Mouse (Mus musculus) hindbrain, embryonic 14.5 days (tissue): ENCODE results near the gene Ptk6. TPM values are rescaled to one million over a fixed set of nuclear protein-coding genes. Genes with fewer than 3 reads are reported as not detected.
"Not testable (repeated sequence)": the region's sequence is repeated elsewhere in the genome, so short reads cannot be mapped to it uniquely, and the experiment has no call there.

Experiments used
- ATAC-seq: fragments of 200-750 bp; cut with Nextera tagmentation; 2 replicates; pipeline ENCODE4 v1.8.0; 2017; ENCODE audit warnings: moderate number of reproducible peaks, mild to moderate bottlenecking, moderate TSS enrichment, moderate library complexity; ENCODE audit not compliant: low FRiP score
- DNase-seq: peaks from one replicate; pipeline ENCODE4 v3.0.0-alpha.2; 2015; ENCODE audit warnings: low spot score
- H3K27ac ChIP-seq: fragments of 300-500 bp; sonication (generic); 2 replicates; pipeline ENCODE4 v1.5.1; 2014; ENCODE audit warnings: mild to moderate bottlenecking, moderate library complexity
- H3K27me3 ChIP-seq: fragments of 300-500 bp; sonication (generic); 2 replicates; pipeline ENCODE4 v1.6.1; 2014; ENCODE audit warnings: mild to moderate bottlenecking, low read length, mixed read lengths; ENCODE audit not compliant: control insufficient read depth, insufficient read depth
- H3K36me3 ChIP-seq: fragments of 300-500 bp; sonication (generic); replicated peaks from 2 replicates; pipeline ENCODE4 v1.6.1; 2014; ENCODE audit not compliant: control insufficient read depth, insufficient read depth
- H3K4me1 ChIP-seq: fragments of 300-500 bp; sonication (generic); replicated peaks from 2 replicates; pipeline ENCODE4 v1.6.1; 2014; ENCODE audit warnings: antibody characterized with exemption, low read length, mixed read lengths; ENCODE audit not compliant: control insufficient read depth, insufficient read depth
- H3K4me2 ChIP-seq: fragments of 300-500 bp; sonication (generic); replicated peaks from 2 replicates; pipeline ENCODE4 v1.6.1; 2014; ENCODE audit warnings: mild to moderate bottlenecking, moderate library complexity
- H3K4me3 ChIP-seq: fragments of 300-500 bp; sonication (generic); replicated peaks from 2 replicates; pipeline ENCODE4 v1.5.1; 2014; ENCODE audit warnings: mild to moderate bottlenecking, low read length
- H3K9ac ChIP-seq: fragments of 300-500 bp; sonication (generic); 2 replicates; pipeline ENCODE4 v1.6.1; 2014
- H3K9me3 ChIP-seq: fragments of 300-500 bp; sonication (generic); 2 replicates; pipeline ENCODE4 v1.6.1; 2016; ENCODE audit warnings: low read length; ENCODE audit not compliant: control insufficient read depth
- WGBS: fragments of 180-500 bp; shearing (Covaris S2); extraction: QIAGEN DNeasy Blood & Tissue Kit; methylation state at CpG from one replicate; pipeline ENCODE4 v1.1.7; 2014; 5-methylcytosine and 5-hydroxymethylcytosine counted together
- polyA plus RNA-seq: library from polyadenylated mRNA; unstranded; fragments of >200 nt; fragmentation: Nextera tagmentation; extraction: Ambion mirVana; gene quantifications from 2 replicates; pipeline ENCODE4 v1.2.1, GENCODE M21; 2014

Gene Ptk6
- polyA plus RNA-seq, 1 experiment from 2014 or later, result not detected

- DNase-seq, result no peak
- WGBS, result 77% methylated on average over 6 of the region's 6 CpGs
These were observed 297 bp upstream of the Ptk6 start for GRCm38 (mm10) chr2:181202886-181203285.

DNA sequence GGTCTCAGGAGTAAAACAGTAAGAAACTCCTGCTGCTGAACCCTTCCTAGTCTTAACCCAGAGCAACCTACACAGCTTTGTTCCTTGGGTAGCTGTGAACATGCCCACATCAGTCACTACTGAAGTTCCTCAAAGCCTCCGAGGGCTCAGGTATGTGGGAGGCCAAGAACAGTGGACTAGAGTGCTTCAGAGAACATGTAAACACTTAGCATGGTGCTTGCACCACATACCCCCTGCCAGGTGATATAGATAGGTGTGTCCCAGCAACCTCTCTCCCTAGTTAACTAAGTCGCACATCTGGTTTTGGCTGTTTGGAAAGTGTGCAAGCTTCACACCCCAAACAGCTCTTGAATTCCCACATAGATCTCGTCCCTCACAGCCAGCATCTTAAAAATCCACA, 983 bp downstream of the Ptk6 start:
- 75% methylated on average over 3 of the region's 3 CpGs for WGBS
- H3K4me3 ChIP-seq, result no peak overlapping the region

More at GRCm38 (mm10) chr2:181202886-181203285, 297 bp upstream of the Ptk6 start:
- no peak overlapping the region for H3K4me2 ChIP-seq
- no peak overlapping the region for H3K27ac ChIP-seq
- no peak for ATAC-seq
- no peaks in the 10 kb centered on the region for H3K36me3 ChIP-seq
- no peak overlapping the region for H3K9ac ChIP-seq
- H3K4me1 ChIP-seq, result no peaks in the 10 kb centered on the region
- no peaks in the 10 kb centered on the region for H3K9me3 ChIP-seq
- no peak overlapping the region for H3K4me3 ChIP-seq
- H3K27me3 ChIP-seq, result no peaks in the 10 kb centered on the region

DNA sequence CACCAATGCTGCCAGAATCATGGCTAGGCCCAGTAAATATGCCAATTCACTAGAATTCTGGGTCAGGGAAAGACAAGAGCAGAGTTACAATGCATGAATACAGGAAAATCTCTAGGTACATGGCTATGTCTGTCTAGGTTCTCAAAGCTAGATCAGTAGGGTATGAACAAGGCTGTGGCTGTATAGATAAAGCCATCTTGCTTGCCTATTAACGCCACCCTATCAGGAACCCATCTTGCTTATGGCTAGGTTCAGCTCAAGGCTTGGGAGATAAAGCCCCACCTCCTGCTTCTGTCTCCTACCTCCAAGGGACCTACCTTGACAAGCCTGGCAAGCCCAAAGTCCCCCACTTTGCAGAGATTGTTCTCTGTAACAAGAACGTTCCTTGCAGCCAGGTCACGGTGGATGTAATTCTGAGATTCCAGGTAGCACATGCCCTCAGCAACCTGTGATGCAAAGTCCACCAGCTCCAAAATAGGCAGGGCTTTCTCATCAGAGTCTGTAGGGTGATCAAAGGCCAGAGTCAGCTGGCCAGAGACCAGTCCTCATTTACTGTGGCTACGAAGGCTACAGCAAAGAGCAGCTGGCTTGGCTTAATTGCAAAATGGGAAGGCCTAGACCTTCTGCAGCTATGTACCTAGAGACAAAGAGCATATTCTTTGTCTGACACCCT, 5.8 kb downstream of the Ptk6 start:
- Histone ChIP-seq H3K9me3 (no peaks in the 10 kb centered on the region), H3K4me3 (no peak overlapping the region), H3K36me3 (no peaks in the 10 kb centered on the region), H3K4me1 (no peaks in the 10 kb centered on the region), H3K9ac (no peak overlapping the region), H3K27ac (no peak overlapping the region), H3K4me2 (no peak overlapping the region), H3K27me3 (no peaks in the 10 kb centered on the region)
- DNase-seq, result no peak
- WGBS, result 91% methylated on average over 4 of the region's 4 CpGs
- ATAC-seq, result no peak

More for the DNA sequence above, 983 bp downstream of the Ptk6 start:
- Histone ChIP-seq H3K36me3 (no peaks in the 10 kb centered on the region), H3K9ac (no peak overlapping the region), H3K4me2 (no peak overlapping the region), H3K27me3 (no peaks in the 10 kb centered on the region), H3K9me3 (no peaks in the 10 kb centered on the region), H3K27ac (no peak overlapping the region), H3K4me1 (no peaks in the 10 kb centered on the region)
- no peak for DNase-seq
- ATAC-seq, result no peak

DNA sequence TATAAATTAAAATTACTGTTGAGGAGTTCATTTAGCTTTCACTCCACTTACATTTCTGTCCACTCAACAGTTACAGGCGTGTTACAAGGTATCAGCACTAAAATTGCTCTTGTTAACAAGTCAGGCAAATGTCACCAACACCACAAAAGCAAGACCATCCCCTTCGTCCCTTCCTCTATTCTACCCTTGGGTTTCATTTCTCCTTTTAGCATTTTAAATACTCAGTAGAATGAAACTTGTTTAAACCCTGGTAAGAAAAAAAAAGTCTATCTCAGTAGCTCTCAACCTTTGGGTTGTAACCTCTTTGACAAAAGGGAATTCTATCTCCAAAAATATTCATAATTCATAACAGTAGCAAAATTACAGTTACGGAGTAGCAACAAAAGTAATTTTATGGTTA, 9.5 kb downstream of the Ptk6 start:
- Histone ChIP-seq H3K9ac (no peak overlapping the region), H3K9me3 (no peaks in the 10 kb centered on the region), H3K4me1 (peaks cover 9% of the 10 kb centered on the region), H3K4me3 (no peak overlapping the region), H3K27me3 (no peaks in the 10 kb centered on the region), H3K4me2 (no peak overlapping the region), H3K27ac (no peak overlapping the region), H3K36me3 (peaks cover 14% of the 10 kb centered on the region)
- 86% methylated on average over 3 of the region's 3 CpGs for WGBS
- ATAC-seq (no peak), DNase-seq (no peak)

- DNase-seq (no peak), ATAC-seq (no peak)
- peaks cover 14% of the 10 kb centered on the region for H3K36me3 ChIP-seq
- no peaks in the 10 kb centered on the region for H3K9me3 ChIP-seq
- H3K9ac ChIP-seq, result no peak overlapping the region
- H3K4me1 ChIP-seq, result peaks cover 9% of the 10 kb centered on the region
- H3K27me3 ChIP-seq, result no peaks in the 10 kb centered on the region
- WGBS, result 44% methylated on average over 4 of the region's 4 CpGs
- no peak overlapping the region for H3K4me2 ChIP-seq
- H3K27ac ChIP-seq, result no peak overlapping the region
- no peak overlapping the region for H3K4me3 ChIP-seq
These were observed 10.7 kb downstream of the Ptk6 start for GRCm38 (mm10) chr2:181191936-181192335.

GRCm38 (mm10) chr2:181191385-181191784, 11.2 kb downstream of the Ptk6 start:
- not testable (repeated sequence) for ATAC-seq
- 73% methylated on average over 4 of the region's 4 CpGs for WGBS

DNA sequence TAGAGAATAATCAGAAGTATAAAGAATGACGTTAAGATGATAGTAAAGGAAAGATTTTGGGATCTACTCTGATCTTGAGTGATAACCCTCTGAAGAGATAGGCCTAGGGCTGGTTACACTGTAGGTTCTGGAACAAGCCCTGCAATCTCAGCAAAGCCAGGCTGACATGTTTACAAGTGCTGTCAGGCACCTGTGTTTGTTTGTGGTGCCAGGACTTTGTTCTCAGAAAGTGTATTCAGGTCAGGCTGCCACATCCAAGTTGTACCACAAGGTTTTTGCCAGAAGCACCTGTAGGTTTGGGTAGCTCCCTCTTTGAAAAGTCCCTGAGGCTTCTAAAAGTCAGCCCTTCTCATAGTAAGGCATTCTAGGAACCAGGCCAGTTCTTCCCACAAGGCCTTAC, 13.3 kb downstream of the Ptk6 start:
- Histone ChIP-seq H3K4me3 (no peak overlapping the region), H3K27me3 (no peaks in the 10 kb centered on the region), H3K9me3 (no peaks in the 10 kb centered on the region), H3K36me3 (peaks cover 14% of the 10 kb centered on the region), H3K4me2 (peak overlapping the region; percentile 76; the same call in 1 of the 2 replicates), H3K4me1 (peaks cover 9% of the 10 kb centered on the region), H3K27ac (no peak overlapping the region), H3K9ac (no peak overlapping the region)
- ATAC-seq (no peak), DNase-seq (no peak)
- WGBS, result 96% methylated on average over 1 of the region's 1 CpGs

More at GRCm38 (mm10) chr2:181191385-181191784, 11.2 kb downstream of the Ptk6 start:
- not testable (repeated sequence) for H3K4me2 ChIP-seq, H3K9me3 ChIP-seq, H3K4me1 ChIP-seq, H3K27ac ChIP-seq, H3K4me3 ChIP-seq, DNase-seq, H3K27me3 ChIP-seq, H3K9ac ChIP-seq
- H3K36me3 ChIP-seq, result peaks cover 14% of the 10 kb centered on the region

GRCm38 (mm10) chr2:181188681-181189080, 13.9 kb downstream of the Ptk6 start:
- Histone ChIP-seq H3K9me3 (no peaks in the 10 kb centered on the region), H3K4me3 (peak overlapping the region; percentile 77), H3K36me3 (peaks cover 14% of the 10 kb centered on the region), H3K9ac (peak overlapping the region; percentile 39), H3K27ac (no peak overlapping the region; the same call in 1 of the 2 replicates), H3K4me2 (peak overlapping the region; percentile 76), H3K4me1 (peaks cover 9% of the 10 kb centered on the region), H3K27me3 (no peaks in the 10 kb centered on the region)
- DNase-seq (no peak), ATAC-seq (no peak)
- WGBS, result 78% methylated on average over 2 of the region's 2 CpGs

- under 1% methylated on average over 64 of the region's 64 CpGs for WGBS
- ATAC-seq (peak; percentile 90), DNase-seq (peak; percentile 88)
- Histone ChIP-seq H3K27ac (peak within 1 kb of the TSS; percentile 97), H3K27me3 (no peaks in the 10 kb centered on the region), H3K4me1 (peaks cover 9% of the 10 kb centered on the region), H3K4me2 (peak within 1 kb of the TSS; percentile 76), H3K36me3 (peaks cover 14% of the 10 kb centered on the region), H3K4me3 (peak within 1 kb of the TSS; percentile 77), H3K9me3 (no peaks in the 10 kb centered on the region), H3K9ac (peak within 1 kb of the TSS; percentile 98)
These were observed 15.2 kb downstream of the Ptk6 start, which contains the start of gene Ppdpf for GRCm38 (mm10) chr2:181187121-181188000. Gene Ppdpf (plus strand): TSS chr2:181187247.
